Mouse (Mus musculus) forebrain, embryonic 11.5 days (tissue): Measurements from ENCODE around the gene Pde7b. TPM values are rescaled to one million over a fixed set of nuclear protein-coding genes. Genes with fewer than 3 reads are reported as not detected.

Experiments
- ATAC-seq: fragments of 200-750 bp; cut with Nextera tagmentation; replicated peaks from 2 replicates; pipeline ENCODE4 v1.8.0; 2017; ENCODE audit warnings: moderate TSS enrichment; ENCODE audit not compliant: low FRiP score
- DNase-seq: peaks from one replicate; pipeline ENCODE4 v3.0.0-alpha.2; 2017; ENCODE audit warnings: low spot score
- H3K27ac ChIP-seq: fragments of 300-500 bp; sonication (generic); 2 replicates; pipeline ENCODE4 v1.5.1; 2014; ENCODE audit warnings: low read depth, low read length
- H3K27me3 ChIP-seq: fragments of 300-500 bp; sonication (generic); 2 replicates; pipeline ENCODE4 v1.6.1; 2014; ENCODE audit warnings: mild to moderate bottlenecking, low read length, mixed read lengths; ENCODE audit not compliant: control insufficient read depth, insufficient read depth
- H3K36me3 ChIP-seq: fragments of 300-500 bp; sonication (generic); 2 replicates; pipeline ENCODE4 v1.6.1; 2014; ENCODE audit warnings: mild to moderate bottlenecking, low read length, moderate library complexity, mixed read lengths; ENCODE audit not compliant: control insufficient read depth, insufficient read depth
- H3K4me1 ChIP-seq: fragments of 300-500 bp; sonication (generic); replicated peaks from 2 replicates; pipeline ENCODE4 v1.6.1; 2014; ENCODE audit warnings: low read length, mixed read lengths; ENCODE audit not compliant: control insufficient read depth, insufficient read depth
- H3K4me2 ChIP-seq: fragments of 300-500 bp; sonication (generic); 2 replicates; pipeline ENCODE4 v1.6.1; 2014; ENCODE audit warnings: low read depth, mild to moderate bottlenecking, low read length, moderate library complexity, mixed read lengths; ENCODE audit not compliant: severe bottlenecking
- H3K4me3 ChIP-seq: fragments of 300-500 bp; sonication (generic); 2 replicates; pipeline ENCODE4 v1.5.1; 2014; ENCODE audit warnings: low read depth, low read length
- H3K9ac ChIP-seq: fragments of 300-500 bp; sonication (generic); 2 replicates; pipeline ENCODE4 v1.6.1; 2014; ENCODE audit warnings: low read length
- H3K9me3 ChIP-seq: fragments of 300-500 bp; sonication (generic); 2 replicates; pipeline ENCODE4 v1.6.1; 2016; ENCODE audit warnings: low read length, mixed read lengths; ENCODE audit not compliant: control insufficient read depth
- WGBS: fragments of 180-500 bp; shearing (Covaris S2); extraction: QIAGEN DNeasy Blood & Tissue Kit; methylation state at CpG from one replicate; pipeline ENCODE4 v1.1.7; 2014; 5-methylcytosine and 5-hydroxymethylcytosine counted together
- polyA plus RNA-seq: library from polyadenylated mRNA; unstranded; fragments of >200 nt; fragmentation: Nextera tagmentation; extraction: Ambion mirVana; gene quantifications from 2 replicates; pipeline ENCODE4 v1.2.1, GENCODE M21; 2014

Pde7b gene
- polyA plus RNA-seq, 1 experiment from 2014 or later, result 1.7 TPM

GRCm38 (mm10) chr10:20621661-20622454, 103.0 kb downstream of the Pde7b start:
- H3K4me1 ChIP-seq, result no peaks in the 10 kb centered on the region
- 80% methylated on average over 8 of the region's 8 CpGs for WGBS
- no peaks in the 10 kb centered on the region for H3K27me3 ChIP-seq
- no peak overlapping the region for H3K4me2 ChIP-seq
- H3K27ac ChIP-seq, result no peak overlapping the region
- H3K9ac ChIP-seq, result no peak overlapping the region
- no peaks in the 10 kb centered on the region for H3K9me3 ChIP-seq
- DNase-seq (no peak), ATAC-seq (no peak)
- no peak overlapping the region for H3K4me3 ChIP-seq
- H3K36me3 ChIP-seq, result no peaks in the 10 kb centered on the region

GRCm38 (mm10) chr10:20606007-20606406, 118.9 kb downstream of the Pde7b start:
- H3K9ac ChIP-seq, result no peak overlapping the region
- no peak for ATAC-seq
- no peaks in the 10 kb centered on the region for H3K27me3 ChIP-seq
- H3K27ac ChIP-seq, result no peak overlapping the region
- no peak for DNase-seq
- H3K4me1 ChIP-seq, result no peaks in the 10 kb centered on the region
- H3K4me3 ChIP-seq, result no peak overlapping the region
- H3K36me3 ChIP-seq, result no peaks in the 10 kb centered on the region
- WGBS, result 66% methylated on average over 2 of the region's 2 CpGs
- no peak overlapping the region for H3K4me2 ChIP-seq
- no peaks in the 10 kb centered on the region for H3K9me3 ChIP-seq

GRCm38 (mm10) chr10:20595107-20595810, 129.6 kb downstream of the Pde7b start:
- no peak overlapping the region for H3K27ac ChIP-seq
- no peak overlapping the region for H3K4me2 ChIP-seq
- ATAC-seq (no peak), DNase-seq (no peak)
- no peak overlapping the region for H3K4me3 ChIP-seq
- no peaks in the 10 kb centered on the region for H3K27me3 ChIP-seq
- 77% methylated on average over 5 of the region's 5 CpGs for WGBS
- no peaks in the 10 kb centered on the region for H3K36me3 ChIP-seq
- no peaks in the 10 kb centered on the region for H3K4me1 ChIP-seq
- H3K9me3 ChIP-seq, result no peaks in the 10 kb centered on the region
- no peak overlapping the region for H3K9ac ChIP-seq

- no peaks in the 10 kb centered on the region for H3K36me3 ChIP-seq
- no peak overlapping the region for H3K27ac ChIP-seq
- WGBS, result 65% methylated on average over 5 of the region's 5 CpGs
- no peaks in the 10 kb centered on the region for H3K4me1 ChIP-seq
- DNase-seq, result no peak
- H3K9me3 ChIP-seq, result no peaks in the 10 kb centered on the region
- H3K4me3 ChIP-seq, result no peak overlapping the region
- no peak overlapping the region for H3K4me2 ChIP-seq
- H3K9ac ChIP-seq, result no peak overlapping the region
- no peak for ATAC-seq
- no peaks in the 10 kb centered on the region for H3K27me3 ChIP-seq
Measured at GRCm38 (mm10) chr10:20594015-20594414, 130.9 kb downstream of the Pde7b start.

GRCm38 (mm10) chr10:20590100-20590499, 134.8 kb downstream of the Pde7b start:
- no peak overlapping the region for H3K4me2 ChIP-seq
- H3K36me3 ChIP-seq, result no peaks in the 10 kb centered on the region
- 82% methylated on average over 7 of the region's 7 CpGs for WGBS
- H3K27me3 ChIP-seq, result no peaks in the 10 kb centered on the region
- no peak overlapping the region for H3K9ac ChIP-seq
- H3K27ac ChIP-seq, result no peak overlapping the region
- ATAC-seq, result no peak
- H3K4me1 ChIP-seq, result no peaks in the 10 kb centered on the region
- H3K4me3 ChIP-seq, result no peak overlapping the region
- no peak for DNase-seq
- no peaks in the 10 kb centered on the region for H3K9me3 ChIP-seq

- no peak overlapping the region for H3K9ac ChIP-seq
- ATAC-seq, result no peak
Measured at GRCm38 (mm10) chr10:20585959-20586358, 138.9 kb downstream of the Pde7b start.

GRCm38 (mm10) chr10:20575002-20575401, 149.9 kb downstream of the Pde7b start:
- ATAC-seq (no peak), DNase-seq (no peak)
- 93% methylated on average over 11 of the region's 11 CpGs for WGBS
- Histone ChIP-seq H3K27me3 (no peaks in the 10 kb centered on the region), H3K4me1 (no peaks in the 10 kb centered on the region), H3K9me3 (no peaks in the 10 kb centered on the region), H3K4me2 (no peak overlapping the region), H3K27ac (no peak overlapping the region), H3K36me3 (no peaks in the 10 kb centered on the region), H3K4me3 (no peak overlapping the region), H3K9ac (no peak overlapping the region)

More at GRCm38 (mm10) chr10:20585959-20586358, 138.9 kb downstream of the Pde7b start:
- Histone ChIP-seq H3K36me3 (no peaks in the 10 kb centered on the region), H3K27ac (no peak overlapping the region), H3K4me3 (no peak overlapping the region), H3K4me1 (no peaks in the 10 kb centered on the region), H3K27me3 (no peaks in the 10 kb centered on the region), H3K4me2 (no peak overlapping the region), H3K9me3 (no peaks in the 10 kb centered on the region)
- WGBS, result 89% methylated on average over 4 of the region's 4 CpGs
- DNase-seq, result no peak

- no peaks in the 10 kb centered on the region for H3K9me3 ChIP-seq
- no peaks in the 10 kb centered on the region for H3K4me1 ChIP-seq
- WGBS, result 96% methylated on average over 1 of the region's 1 CpGs
- H3K27ac ChIP-seq, result no peak overlapping the region
- ATAC-seq (no peak), DNase-seq (no peak)
- no peaks in the 10 kb centered on the region for H3K36me3 ChIP-seq
- no peak overlapping the region for H3K9ac ChIP-seq
- no peak overlapping the region for H3K4me2 ChIP-seq
- H3K4me3 ChIP-seq, result no peak overlapping the region
- H3K27me3 ChIP-seq, result no peaks in the 10 kb centered on the region
Measured at GRCm38 (mm10) chr10:20574414-20574813, 150.5 kb downstream of the Pde7b start.
